Mouse (Mus musculus): Measurements from ENCODE around the gene Smarcd1. TPM values are rescaled to one million over a fixed set of nuclear protein-coding genes. Genes with fewer than 3 reads are reported as not detected.

The Smarcd1 gene
- polyA plus RNA-seq, 1 experiment from 2014 or later = 91.5 TPM

- H3K36me3 ChIP-seq = peaks cover 5% of the 10 kb centered on the region; the same call in 1 of the 2 replicates
- H3K4me1 ChIP-seq = 0 out of 2 replicates have a peak, but pooled peaks cover 8% of the 10 kb centered on the region
- no peaks in the 10 kb centered on the region for H3K9me3 ChIP-seq (replicated peaks)
- H3K9ac ChIP-seq (replicated peaks) = no peak overlapping the region
- no peak overlapping the region for H3K4me3 ChIP-seq (replicated peaks)
- H3K27ac ChIP-seq (replicated peaks) = no peak overlapping the region
- WGBS = 68% methylated on average over 3 of the region's 3 CpGs
- H3K4me2 ChIP-seq = no peak overlapping the region
- H3K27me3 ChIP-seq (replicated peaks) = no peaks in the 10 kb centered on the region
- no peak for ATAC-seq (ENCODE audit: low FRiP score)
Measured at GRCm38 (mm10) chr15:99754204-99754603, 52.3 kb downstream of the Smarcd1 start.

Other genes starting within 250 kb of the Smarcd1 start
- 12.4 and 13.0 TPM in 2 replicates for gene Nckap5l, start 244.4 kb upstream of the Smarcd1 start, polyA plus RNA-seq (2015; fragmentation: Nextera tagmentation; extraction: Ambion mirVana)
- 17.0 and 19.0 TPM in 2 replicates for gene Bcdin3d, start 227.4 kb upstream of the Smarcd1 start, polyA plus RNA-seq (2015; fragmentation: Nextera tagmentation; extraction: Ambion mirVana)
- gene Faim2, start 174.0 kb upstream of the Smarcd1 start, polyA plus RNA-seq (2015; fragmentation: Nextera tagmentation; extraction: Ambion mirVana) = 50.7 and 57.5 TPM in 2 replicates
- gene Aqp2, start 123.1 kb upstream of the Smarcd1 start, polyA plus RNA-seq (2015; fragmentation: Nextera tagmentation; extraction: Ambion mirVana) = not detected in 2 replicates
- 1.00 and 3.7 TPM in 2 replicates for gene Aqp5, start 111.3 kb upstream of the Smarcd1 start, polyA plus RNA-seq (2015; fragmentation: Nextera tagmentation; extraction: Ambion mirVana)
- 0.64 and 0.72 TPM in 2 replicates for gene Aqp6, start 100.7 kb upstream of the Smarcd1 start, polyA plus RNA-seq (2015; fragmentation: Nextera tagmentation; extraction: Ambion mirVana)
- gene Racgap1, start 50.5 kb upstream of the Smarcd1 start, polyA plus RNA-seq (2015; fragmentation: Nextera tagmentation; extraction: Ambion mirVana) = 59.4 and 84.9 TPM in 2 replicates
- 59.3 and 68.9 TPM in 2 replicates for gene Asic1, start 31.8 kb upstream of the Smarcd1 start, polyA plus RNA-seq (2015; fragmentation: Nextera tagmentation; extraction: Ambion mirVana)
- not detected in 2 replicates for gene Gm17349, start 3.4 kb downstream of the Smarcd1 start, polyA plus RNA-seq (2015; fragmentation: Nextera tagmentation; extraction: Ambion mirVana)
- gene Gpd1, start 15.4 kb downstream of the Smarcd1 start, polyA plus RNA-seq (2015; fragmentation: Nextera tagmentation; extraction: Ambion mirVana) = 4.5 and 5.2 TPM in 2 replicates
- 178 and 182 TPM in 2 replicates for gene Cox14, start 23.5 kb downstream of the Smarcd1 start, polyA plus RNA-seq (2015; fragmentation: Nextera tagmentation; extraction: Ambion mirVana)
- gene Cers5, start 70.8 kb downstream of the Smarcd1 start, polyA plus RNA-seq (2015; fragmentation: Nextera tagmentation; extraction: Ambion mirVana) = 82.2 and 92.1 TPM in 2 replicates
- 15.6 and 26.5 TPM in 2 replicates for gene Lima1, start 173.3 kb downstream of the Smarcd1 start, polyA plus RNA-seq (2015; fragmentation: Nextera tagmentation; extraction: Ambion mirVana)